16 mouse cellular contexts compared by ENCODE assay signal in the genomic region with DNA sequence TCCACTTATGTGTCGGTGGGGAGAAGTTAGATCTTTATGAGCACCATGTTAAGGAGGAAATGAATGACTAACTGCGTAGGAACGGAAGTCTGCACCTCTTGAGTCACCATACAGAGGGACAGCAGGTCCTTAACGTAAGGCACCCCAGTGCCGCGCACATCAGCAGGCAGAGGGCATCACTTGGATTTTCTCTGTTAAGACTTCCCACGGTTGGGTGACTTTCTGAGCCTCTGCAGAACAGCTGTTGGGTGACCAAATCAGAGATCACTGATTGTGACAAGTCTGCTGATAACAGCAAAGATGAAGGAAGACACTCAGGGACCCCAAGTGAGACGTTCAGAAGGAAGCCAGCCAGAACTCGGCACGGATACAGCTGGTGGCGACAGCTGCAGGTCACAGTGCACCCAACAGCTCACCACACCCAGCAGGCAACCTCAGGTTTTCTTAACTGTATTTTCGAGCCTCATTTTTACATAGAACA. TPM values are rescaled to one million over a fixed set of nuclear protein-coding genes. Genes with fewer than 3 reads are reported as not detected.
DNase-seq lines count a peak whose midpoint lies in the region; ATAC-seq and TF ChIP-seq lines count a peak whose summit lies in the region.
"Had no signal": no experiment of that assay in that cellular context is flagged by ENCODE, and none has a peak within 500 bp of the region (broad histone marks: within the 10 kb centered on the region; RNA-seq: fewer than 3 reads in every experiment).

No protein-coding gene starts in this region.

- peak overlapping the region; percentile 58 for H3K27ac ChIP-seq in spleen, adult 2 months (ENCODE audit: insufficient read depth, low read length)
- peak overlapping the region; percentile 53 for H3K27ac ChIP-seq in bone marrow macrophage, adult 2 months (ENCODE audit: insufficient read depth, low read depth, low read length)
- no peak overlapping the region for H3K27ac ChIP-seq in midbrain, embryonic 13.5 days
- H3K27ac ChIP-seq: embryonic facial prominence, embryonic 15.5 days; heart, adult 2 months had no signal

- H3K27me3 ChIP-seq in spleen, adult 2 months (ENCODE audit: control insufficient read depth, insufficient read depth, low read length), result no peaks in the 10 kb centered on the region
- H3K27me3 ChIP-seq in midbrain, embryonic 13.5 days, result no peaks in the 10 kb centered on the region
- H3K27me3 ChIP-seq: embryonic facial prominence, embryonic 15.5 days had no signal

- peaks cover 10% of the 10 kb centered on the region; the same call in 1 of the 2 replicates for H3K4me1 ChIP-seq in spleen, adult 2 months (ENCODE audit: control insufficient read depth, insufficient read depth, insufficient read length)
- H3K4me1 ChIP-seq in bone marrow macrophage, adult 2 months (ENCODE audit: control insufficient read depth, insufficient read depth, low read length), result peaks cover 40% of the 10 kb centered on the region
- H3K4me1 ChIP-seq in midbrain, embryonic 13.5 days (replicated peaks), result no peaks in the 10 kb centered on the region
- H3K4me1 ChIP-seq: embryonic facial prominence, embryonic 15.5 days had no signal

- 6% methylated on average over 12 of the region's 12 CpGs for WGBS in spleen, adult 2 months
- 83% methylated on average over 12 of the region's 12 CpGs for WGBS in midbrain, embryonic 13.5 days

- H3K9me3 ChIP-seq in midbrain, embryonic 13.5 days, result no peaks in the 10 kb centered on the region
- H3K9me3 ChIP-seq: embryonic facial prominence, embryonic 15.5 days had no signal

- no peak for TF ChIP-seq POLR2A in spleen, adult 2 months (IDR thresholded peaks at IDR 0.05; ENCODE audit: low read depth, low read length)
- no peak for TF ChIP-seq POLR2A in bone marrow macrophage, adult 2 months (IDR thresholded peaks at IDR 0.05; ENCODE audit: borderline replicate concordance, low read depth, low read length)

- no peaks in the 10 kb centered on the region for H3K36me3 ChIP-seq in spleen, adult 2 months (ENCODE audit: control insufficient read depth, insufficient read depth, low read length)
- H3K36me3 ChIP-seq in midbrain, embryonic 13.5 days, result peaks cover 31% of the 10 kb centered on the region

- no peak for ATAC-seq in midbrain, embryonic 13.5 days
- ATAC-seq: intestine, embryonic 16.5 days had no signal

- no peak overlapping the region for H3K9ac ChIP-seq in midbrain, embryonic 13.5 days (replicated peaks)
- H3K9ac ChIP-seq: embryonic facial prominence, embryonic 15.5 days had no signal

- peak overlapping the region; percentile 27; the same call in 1 of the 2 replicates for H3K4me3 ChIP-seq in spleen, adult 2 months (ENCODE audit: extremely low read depth, insufficient read depth, insufficient read length)
- peak overlapping the region; percentile 13; the same call in 1 of the 2 replicates for H3K4me3 ChIP-seq in bone marrow macrophage, adult 2 months (ENCODE audit: insufficient read depth, low read length)
- no peak overlapping the region for H3K4me3 ChIP-seq in midbrain, embryonic 13.5 days (replicated peaks)
- H3K4me3 ChIP-seq: embryonic facial prominence, embryonic 15.5 days; heart, adult 2 months had no signal

- H3K4me2 ChIP-seq in midbrain, embryonic 13.5 days (replicated peaks), result no peak overlapping the region
- H3K4me2 ChIP-seq: embryonic facial prominence, embryonic 15.5 days had no signal

- TF ChIP-seq CTCF in spleen, adult 2 months (IDR thresholded peaks at IDR 0.05; ENCODE audit: extremely low read depth, insufficient read depth, insufficient read length, insufficient replicate concordance), result no peak
- no peak for TF ChIP-seq CTCF in bone marrow macrophage, adult 2 months (IDR thresholded peaks at IDR 0.05; ENCODE audit: low read depth, low read length)

- peak in 1 of 2 experiments; percentile 60 for DNase-seq in spleen, adult 2 months (ENCODE audit: low read depth in 1 of 2, low spot score in 2 of 2)
- no peak for DNase-seq in spleen, postnatal 14 days (ENCODE audit: low spot score in 2 of 2)
- peak; percentile 32 to 59 for DNase-seq in monocyte, adult 2 months (ENCODE audit: low read depth in 1 of 2, low spot score in 2 of 2)
- peak; percentile 58 for DNase-seq in thymus, postnatal 25 days
- DNase-seq in kidney, adult 18-20 months, result no peak
- DNase-seq in urinary bladder, postnatal 10 days (ENCODE audit: low spot score), result no peak
- DNase-seq: cerebellum, postnatal 14 days; heart, adult 2 months; heart, postnatal 4 days; left cerebral cortex, postnatal 4 days; lung, adult 18-20 months; midbrain, embryonic 14.5 days had no signal

RNA-seq across cellular contexts. Expression of a gene that starts 24.6 kb away (rescaled TPM):
- 16.8 and 23.5 TPM in 2 replicates for polyA plus RNA-seq in spleen, adult 2 months (2012; rRNA removed)
- polyA plus RNA-seq in bone marrow macrophage, adult 2 months (2012; ENCODE audit: insufficient read depth, insufficient read length, missing spikeins), result 36.9 and 40.0 TPM in 2 replicates
- polyA plus RNA-seq in midbrain, embryonic 13.5 days (2015; fragmentation: Nextera tagmentation; extraction: Ambion mirVana), result 62.1 and 69.1 TPM in 2 replicates

RNA-seq across cellular contexts. Expression of a gene that starts 26.4 kb away (rescaled TPM):
- polyA plus RNA-seq in spleen, adult 2 months (2012; rRNA removed), result 65.7 and 76.3 TPM in 2 replicates
- polyA plus RNA-seq in bone marrow macrophage, adult 2 months (2012; ENCODE audit: insufficient read depth, insufficient read length, missing spikeins), result 253 and 281 TPM in 2 replicates
- 7.3 and 8.7 TPM in 2 replicates for polyA plus RNA-seq in midbrain, embryonic 13.5 days (2015; fragmentation: Nextera tagmentation; extraction: Ambion mirVana)

RNA-seq across cellular contexts. Expression of a gene that starts 48.4 kb away (rescaled TPM):
- 10.3 and 11.8 TPM in 2 replicates for polyA plus RNA-seq in spleen, adult 2 months (2012; rRNA removed)
- 16.7 and 18.1 TPM in 2 replicates for polyA plus RNA-seq in bone marrow macrophage, adult 2 months (2012; ENCODE audit: insufficient read depth, insufficient read length, missing spikeins)
- polyA plus RNA-seq in midbrain, embryonic 13.5 days (2015; fragmentation: Nextera tagmentation; extraction: Ambion mirVana), result 18.2 and 20.0 TPM in 2 replicates

Comparison
In these comparisons a context has a peak if more than half of its experiments do, and no peak if none do; other contexts are left out.
1. DNase-seq: peak in monocyte, adult 2 months (2 of 2) and thymus, postnatal 25 days (single experiment); none in spleen, postnatal 14 days (0 of 2), kidney, adult 18-20 months (single experiment) and urinary bladder, postnatal 10 days (single experiment).